Mouse (Mus musculus): ENCODE measurements at regions not wholly inside any gene's neighbourhood (a gene's known extent, or its start where the extent isn't known, plus 50 kb on each side); places are given as distances from the start of the nearest gene placed in this dataset.

DNA sequence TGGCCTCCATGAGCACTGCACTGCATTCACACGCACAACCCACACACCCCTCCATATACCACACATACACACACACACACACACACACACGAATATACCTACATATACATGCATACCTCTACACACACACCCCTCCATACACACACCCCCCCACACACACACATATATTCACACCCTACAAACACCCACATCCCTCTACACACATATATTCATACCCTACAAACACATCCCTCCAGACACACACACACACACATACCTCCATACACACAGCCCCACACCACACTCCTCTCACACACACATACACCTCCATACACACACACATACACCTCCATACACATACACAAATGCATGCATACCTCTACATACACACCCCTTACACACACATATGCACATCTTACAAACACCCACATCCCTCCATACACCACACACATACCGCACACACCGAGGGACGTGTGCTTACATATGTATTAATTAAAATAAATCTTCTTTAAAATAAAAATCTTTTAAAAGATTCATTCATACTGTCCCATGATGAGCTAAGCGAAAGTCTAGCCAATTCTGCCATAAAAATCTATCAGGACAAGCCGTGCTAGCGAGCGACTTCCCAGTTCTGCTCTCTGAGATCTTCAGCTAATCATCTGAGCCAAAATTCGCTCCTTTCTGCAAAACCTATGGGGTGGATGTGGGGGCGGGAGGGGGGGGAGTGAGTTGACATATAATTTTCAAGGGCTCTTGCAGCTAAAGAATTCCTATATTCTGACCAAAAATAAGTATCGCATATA lies 74.3 kb upstream of the Ipo5 start:
- no peak for TF ChIP-seq CTCF (conservative IDR thresholded peaks at IDR 0.05; ENCODE audit: low read length)
- TF ChIP-seq POU5F1 (IDR thresholded peaks at IDR 0.05; ENCODE audit: borderline replicate concordance, low read length): no peak
